Mouse (Mus musculus) monocyte, adult 2 months (primary cell): ENCODE results near the gene Olfr203.
"Not testable (repeated sequence)": the region's sequence is repeated elsewhere in the genome, so short reads cannot be mapped to it uniquely, and the experiment has no call there.

ENCODE experiments used
- DNase-seq, 2 experiments: peaks; one replicate each; pipeline ENCODE4 v3.0.0; 2022; ENCODE audit warnings: low spot score in 2 of 2, low read depth in 1 of 2

The Olfr203 gene

GRCm38 (mm10) chr16:59298581-59298980, at the start of gene Olfr203:
Gene Olfr203, plus strand, starts transcription at chr16:59298881.
- no peak for DNase-seq

GRCm38 (mm10) chr16:59249684-59250083, 49.0 kb upstream of the Olfr203 start:
- DNase-seq = no peak

GRCm38 (mm10) chr16:59269097-59269496, 29.6 kb upstream of the Olfr203 start:
- not testable (repeated sequence) for DNase-seq

- DNase-seq = not testable (repeated sequence)
Measured at GRCm38 (mm10) chr16:59272532-59272931, 26.1 kb upstream of the Olfr203 start, which contains the start of gene Olfr201. Gene Olfr201, minus strand, starts transcription at chr16:59272632.

- DNase-seq = no peak
Measured at GRCm38 (mm10) chr16:59280542-59280941, 18.1 kb upstream of the Olfr203 start.

GRCm38 (mm10) chr16:59283476-59283875, 15.2 kb upstream of the Olfr203 start:
- DNase-seq = no peak

GRCm38 (mm10) chr16:59286693-59287092, 12.0 kb upstream of the Olfr203 start, which contains the start of gene Olfr202:
Gene Olfr202, minus strand, starts transcription at chr16:59286793.
- DNase-seq = no peak

- not testable (repeated sequence) for DNase-seq
Measured at GRCm38 (mm10) chr16:59287576-59287975, 11.1 kb upstream of the Olfr203 start.

GRCm38 (mm10) chr16:59318148-59318547, 19.5 kb downstream of the Olfr203 start, which contains the start of gene Olfr204:
Gene Olfr204, minus strand, starts transcription at chr16:59318248.
- DNase-seq = no peak

- DNase-seq = not testable (repeated sequence)
Measured at GRCm38 (mm10) chr16:59323262-59323661, 24.6 kb downstream of the Olfr203 start.

- no peak for DNase-seq
Measured at GRCm38 (mm10) chr16:59331038-59331437, 32.4 kb downstream of the Olfr203 start, which contains the start of gene Olfr205. Gene Olfr205, minus strand, starts transcription at chr16:59331138.

GRCm38 (mm10) chr16:59349146-59349545, 50.5 kb downstream of the Olfr203 start, which contains the start of gene Olfr206:
Gene Olfr206, minus strand, starts transcription at chr16:59349246.
- no peak for DNase-seq
